Mouse (Mus musculus): ENCODE data around the gene Snap29.
A peak's percentile ranks its signal among the peaks of the same experiment; 100 is the strongest.

The Snap29 gene

DNA sequence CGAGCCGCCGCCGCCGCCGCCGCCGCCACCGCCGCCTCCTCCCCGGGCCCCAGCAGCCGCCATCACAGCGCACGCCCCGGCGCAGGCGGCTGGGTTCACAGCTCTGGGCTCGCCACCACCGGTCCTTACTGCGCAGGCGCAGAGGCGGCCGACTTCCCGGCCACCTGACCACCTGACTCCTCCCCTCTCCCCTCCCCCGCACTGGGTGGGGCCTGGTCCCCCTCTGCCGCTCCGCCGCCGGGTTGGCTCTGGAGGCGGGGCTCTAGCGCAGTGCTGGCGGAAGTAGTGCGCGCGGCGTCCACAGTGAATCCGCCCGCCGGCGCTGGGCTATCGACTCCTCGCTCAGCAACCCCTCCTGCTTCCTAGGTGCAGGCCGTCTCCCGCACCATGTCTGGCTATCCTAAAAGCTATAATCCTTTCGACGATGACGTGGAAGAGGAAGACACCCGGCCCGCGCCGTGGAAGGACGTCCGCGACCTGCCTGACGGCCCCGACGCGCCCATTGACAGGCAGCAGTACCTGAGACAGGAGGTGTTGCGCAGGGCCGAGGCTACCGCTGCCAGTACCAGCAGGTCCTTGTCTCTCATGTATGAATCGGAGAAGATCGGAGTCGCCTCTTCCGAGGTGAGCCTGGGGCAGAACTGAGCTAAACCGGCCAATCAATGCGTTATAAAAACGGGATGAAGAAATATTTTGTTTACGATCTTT, at the start of gene Snap29, which contains the start of gene Pi4ka:
Gene Snap29, plus strand, starts transcription at position 251 of the 708 bp plus-strand sequence.
Gene Pi4ka, minus strand, starts transcription at position 579 of the 708 bp plus-strand sequence.
- peak; percentile 100 for DNase-seq

DNA sequence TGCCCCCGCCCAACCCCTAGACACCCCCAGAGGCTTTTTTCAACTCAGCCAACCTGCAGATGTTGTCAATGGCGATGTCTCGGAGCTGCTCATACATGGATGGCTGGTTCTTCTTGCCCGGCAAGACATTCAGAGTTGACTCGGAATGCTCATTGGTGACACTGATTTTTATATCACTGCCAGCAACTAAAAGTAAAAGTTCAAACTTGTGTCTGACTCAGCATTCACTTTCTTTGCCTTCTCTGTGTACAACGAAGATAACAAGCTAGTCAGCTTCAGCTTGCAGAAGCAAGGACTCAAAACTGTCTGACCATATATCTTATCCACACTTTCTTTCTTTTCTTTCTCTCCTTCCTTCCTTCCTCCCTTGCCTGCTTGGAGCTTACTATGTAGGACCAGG, 49.8 kb upstream of the Snap29 start:
- DNase-seq: no peak

GRCm38 (mm10) chr16:17358787-17359186, 47.0 kb upstream of the Snap29 start:
- DNase-seq: no peak

- DNase-seq: no peak
These were observed 23.5 kb upstream of the Snap29 start for GRCm38 (mm10) chr16:17382306-17382705.

GRCm38 (mm10) chr16:17383594-17384326, 22.0 kb upstream of the Snap29 start:
- peak; percentile 7 for DNase-seq

- no peak for DNase-seq
These were observed 13.0 kb upstream of the Snap29 start for GRCm38 (mm10) chr16:17392784-17393183.

DNA sequence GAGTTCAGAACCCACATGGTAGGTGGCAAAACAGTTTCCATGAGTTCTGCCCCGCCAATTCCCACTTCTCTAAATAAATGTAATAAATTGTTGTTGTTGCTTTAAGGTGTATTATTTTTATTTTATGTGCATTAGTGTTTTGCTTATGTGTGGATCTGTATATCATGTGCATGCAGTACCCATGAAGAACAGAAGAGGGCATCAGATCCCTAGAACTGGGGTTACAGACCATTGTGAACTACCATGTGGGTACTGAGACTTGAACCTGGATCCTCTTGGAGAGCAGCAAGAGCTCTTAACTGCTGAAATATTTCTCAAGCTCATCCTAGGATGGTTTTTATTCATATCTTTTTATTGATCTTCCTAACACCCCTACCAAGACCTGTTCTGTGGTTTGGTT, 2.9 kb upstream of the Snap29 start:
- peak; percentile 32 for DNase-seq

DNA sequence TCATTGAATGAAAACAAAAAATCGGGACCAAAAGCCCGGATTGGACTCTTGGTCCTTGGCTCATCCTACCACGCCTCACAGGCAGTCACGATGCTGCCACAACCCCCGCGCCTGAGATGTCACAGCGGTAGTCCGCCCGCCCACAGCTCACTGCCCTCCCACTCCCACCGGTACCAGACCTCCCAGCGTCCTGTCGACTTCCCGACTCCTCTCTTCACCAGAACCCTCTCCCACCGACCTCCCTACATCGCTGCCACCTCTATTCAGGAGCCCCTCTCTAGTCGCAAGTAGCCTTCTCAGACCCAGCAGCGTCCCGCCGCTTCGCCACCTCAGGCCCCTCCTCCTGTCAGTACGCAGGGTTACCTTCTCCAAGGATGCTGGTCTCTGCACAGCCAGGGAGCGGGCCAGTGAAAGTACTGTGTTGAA, 502 bp upstream of the Snap29 start:
- DNase-seq: peak; percentile 76

GRCm38 (mm10) chr16:17406512-17407231, 886 bp downstream of the Snap29 start:
- DNase-seq: no peak

GRCm38 (mm10) chr16:17409046-17409445, 3.3 kb downstream of the Snap29 start:
- DNase-seq: no peak

DNA sequence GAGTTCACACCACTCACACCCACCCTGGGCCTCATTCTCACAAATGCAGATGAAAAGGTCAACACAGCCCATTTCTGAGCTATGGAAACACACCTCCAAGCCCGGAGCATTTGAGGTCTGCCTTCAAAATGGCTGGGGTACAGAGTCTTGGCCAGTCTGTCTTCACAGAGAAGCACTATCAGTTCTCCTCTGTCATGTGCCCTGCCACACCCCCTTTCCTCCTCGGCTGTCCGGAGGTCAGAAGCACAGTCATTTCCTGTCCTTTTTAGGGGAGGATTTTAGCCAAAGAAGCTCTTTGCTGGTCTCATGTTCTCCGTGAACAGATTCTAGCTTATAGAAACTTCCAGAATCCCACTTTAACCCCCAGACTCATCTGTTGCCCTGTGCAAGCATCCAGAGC, 4.4 kb downstream of the Snap29 start:
- peak; percentile 45 for DNase-seq

GRCm38 (mm10) chr16:17423021-17423420, 17.2 kb downstream of the Snap29 start:
- no peak for DNase-seq

GRCm38 (mm10) chr16:17432576-17432975, 26.8 kb downstream of the Snap29 start:
- no peak for DNase-seq

GRCm38 (mm10) chr16:17451541-17452372, 46.0 kb downstream of the Snap29 start, which contains the start of gene Crkl:
Gene Crkl (plus strand): TSS chr16:17451987.
- DNase-seq: peak; percentile 98

GRCm38 (mm10) chr16:17452373-17452715, 46.6 kb downstream of the Snap29 start:
- DNase-seq: peak; percentile 73

- DNase-seq: no peak
These were observed 51.1 kb downstream of the Snap29 start for GRCm38 (mm10) chr16:17456901-17457300.

GRCm38 (mm10) chr16:17460254-17460653, 54.5 kb downstream of the Snap29 start:
- peak; percentile 58 for DNase-seq

DNA sequence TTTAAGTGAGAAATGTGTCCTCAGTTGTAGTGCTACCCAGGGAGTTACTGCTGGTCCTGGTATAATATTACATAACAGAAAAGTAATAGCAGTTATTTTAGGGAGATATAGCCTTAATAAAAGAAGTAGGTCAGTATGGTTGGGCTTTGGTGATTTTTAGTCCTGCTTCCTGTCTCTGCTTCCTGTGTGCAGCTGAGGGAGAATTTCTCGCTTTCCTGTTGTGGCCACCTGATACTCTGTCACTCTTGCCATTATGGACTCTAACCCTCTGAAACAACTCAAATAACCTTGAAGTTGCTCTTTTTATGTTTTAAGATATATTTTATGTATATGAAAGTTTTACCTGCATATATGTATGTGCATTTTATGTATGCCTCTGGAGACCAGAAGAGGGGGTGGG, 55.8 kb downstream of the Snap29 start:
- no peak for DNase-seq

DNA sequence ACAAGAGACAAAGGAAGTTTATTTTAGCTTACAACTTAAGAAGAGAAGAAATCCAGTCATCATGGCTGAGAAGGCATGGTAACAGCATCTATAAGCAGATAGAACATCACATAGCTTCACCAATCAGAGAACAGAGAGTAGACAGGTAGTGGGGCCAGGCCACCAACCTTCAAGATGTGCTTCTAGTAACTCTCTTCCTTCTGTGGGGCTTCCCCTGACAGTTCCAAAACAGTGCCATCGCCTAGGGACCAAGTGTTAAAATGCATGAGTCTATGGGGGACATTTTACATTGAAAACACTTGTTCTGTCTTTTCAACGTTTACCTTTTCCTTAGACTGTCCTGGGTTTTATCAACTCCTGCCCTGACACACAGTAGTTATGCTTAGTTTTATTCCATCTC, 57.4 kb downstream of the Snap29 start:
- DNase-seq: no peak

- no peak for DNase-seq
These were observed 61.3 kb downstream of the Snap29 start for GRCm38 (mm10) chr16:17466875-17467663.

DNA sequence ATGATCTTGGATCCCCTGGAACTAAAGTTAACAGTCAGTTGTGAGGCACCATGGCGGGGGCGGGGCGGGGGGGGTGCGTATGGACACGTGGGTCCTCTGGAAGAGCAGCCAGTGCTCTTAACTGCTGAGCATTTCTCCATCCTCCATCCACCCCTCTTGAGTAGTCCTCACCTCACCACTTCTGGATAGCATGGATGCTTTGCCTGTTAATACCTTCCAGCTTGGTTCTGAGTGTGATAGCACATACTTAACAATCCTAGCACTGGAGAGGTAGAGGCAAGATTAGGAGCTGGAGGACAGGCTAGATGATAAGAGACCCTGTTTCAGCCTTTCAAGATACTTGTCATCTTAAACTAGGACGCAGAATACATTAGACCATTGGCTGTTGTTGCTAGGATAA, 66.7 kb downstream of the Snap29 start:
- no peak for DNase-seq

GRCm38 (mm10) chr16:17474091-17474490, 68.3 kb downstream of the Snap29 start:
- DNase-seq: peak; percentile 29

All from liver (tissue).